Comparison of ENCODE assay signal across 12 mouse cellular contexts in the genomic region with DNA sequence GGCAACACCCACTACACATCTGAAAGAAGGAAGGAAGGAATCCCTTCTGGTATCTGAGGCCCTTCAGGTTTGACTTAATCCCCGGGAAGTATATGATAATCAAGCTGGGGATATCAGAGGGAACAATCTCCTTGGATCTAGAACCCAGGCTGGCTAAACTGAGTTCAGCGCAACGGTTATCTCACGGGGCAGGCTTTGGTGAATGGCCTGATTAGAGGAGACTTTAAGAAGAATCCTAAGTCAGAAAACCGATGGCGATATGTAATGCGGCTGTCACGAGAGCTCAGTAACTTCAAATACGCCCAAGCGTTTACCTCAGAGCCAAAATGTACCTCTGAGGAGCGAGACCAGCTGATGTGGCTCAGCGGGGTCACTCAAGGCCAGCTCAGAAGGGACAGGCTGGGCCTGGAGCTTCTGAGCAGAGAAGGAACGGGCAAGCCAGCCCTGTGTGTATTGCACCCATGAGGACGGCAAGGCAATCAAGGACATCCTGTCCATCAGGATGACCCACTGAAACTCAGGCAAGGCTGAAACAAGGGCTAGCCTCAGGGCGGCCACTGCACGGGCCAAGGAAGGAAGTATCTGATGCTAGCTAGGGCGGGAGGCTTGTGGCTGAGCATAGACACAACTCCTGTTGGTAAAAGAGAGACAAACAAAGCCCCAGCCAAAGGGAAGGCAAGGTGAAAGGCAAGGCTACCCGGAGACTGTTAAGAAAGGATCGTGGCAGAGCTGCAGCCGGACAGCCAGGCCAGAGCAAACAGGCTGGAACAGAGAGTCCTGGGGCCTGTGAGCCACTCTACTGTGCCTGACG. TPM values are rescaled to one million over a fixed set of nuclear protein-coding genes. Genes with fewer than 3 reads are reported as not detected.
DNase-seq lines count a peak whose midpoint lies in the region; ATAC-seq and TF ChIP-seq lines count a peak whose summit lies in the region.
"Had no signal": no experiment of that assay in that cellular context is flagged by ENCODE, and none has a peak within 500 bp of the region (broad histone marks: within the 10 kb centered on the region; RNA-seq: fewer than 3 reads in every experiment).

No protein-coding gene starts in this region.

- H3K4me1 ChIP-seq in testis, adult 2 months (ENCODE audit: control insufficient read depth, insufficient read depth, low read length) = peaks cover 11% of the 10 kb centered on the region
- H3K4me1 ChIP-seq in heart, embryonic 13.5 days = peaks cover 60% of the 10 kb centered on the region

- H3K9ac ChIP-seq in heart, embryonic 13.5 days = peak overlapping the region; percentile 42
- H3K9ac ChIP-seq: hindbrain, embryonic 15.5 days had no signal

- no peak overlapping the region for H3K4me3 ChIP-seq in testis, adult 2 months (ENCODE audit: control insufficient read depth, low read depth, low read length)
- H3K4me3 ChIP-seq in heart, embryonic 13.5 days = no peak overlapping the region
- H3K4me3 ChIP-seq: hindbrain, embryonic 15.5 days; midbrain, embryonic 10.5 days had no signal

- TF ChIP-seq POLR2A in testis, adult 2 months (IDR thresholded peaks at IDR 0.05; ENCODE audit: control insufficient read depth, low read depth, low read length) = no peak

- peak overlapping the region; percentile 54 for H3K27ac ChIP-seq in testis, adult 2 months (ENCODE audit: control insufficient read depth, insufficient read depth, low read depth, low read length)
- no peak overlapping the region; the same call in 1 of the 2 replicates for H3K27ac ChIP-seq in heart, embryonic 13.5 days (replicated peaks)
- H3K27ac ChIP-seq: hindbrain, embryonic 15.5 days; midbrain, embryonic 10.5 days had no signal

- no peak for ATAC-seq in heart, embryonic 13.5 days (ENCODE audit: extremely low read depth, insufficient number of reproducible peaks, low FRiP score, low TSS enrichment)
- ATAC-seq in granulocyte monocyte progenitor cell, adult 5-6 weeks (replicated peaks; ENCODE audit: poor library complexity, severe bottlenecking) = no peak
- ATAC-seq: Patski had no signal

- peak; percentile 59 for DNase-seq in adrenal gland, adult 2 months
- no peak for DNase-seq in adrenal gland, postnatal 4 days (ENCODE audit: low spot score in 2 of 2)
- no peak for DNase-seq in testis, postnatal 10 days (ENCODE audit: low spot score)
- DNase-seq in skeletal muscle tissue, adult 2 months (ENCODE audit: low read depth, low spot score) = peak; percentile 91
- DNase-seq in thymus, postnatal 14 days = no peak
- DNase-seq: kidney, postnatal 4 days had no signal

- no peak for TF ChIP-seq CTCF in testis, adult 2 months (IDR thresholded peaks at IDR 0.05; ENCODE audit: control insufficient read depth, insufficient read depth, insufficient replicate concordance, low read depth, low read length)

- H3K27me3 ChIP-seq in testis, adult 2 months (ENCODE audit: control insufficient read depth, insufficient read depth, low read length) = no peaks in the 10 kb centered on the region
- H3K27me3 ChIP-seq in heart, embryonic 13.5 days (replicated peaks) = no peaks in the 10 kb centered on the region
- H3K27me3 ChIP-seq: hindbrain, embryonic 15.5 days; Patski had no signal

- no peaks in the 10 kb centered on the region; the same call in 1 of the 2 replicates for H3K36me3 ChIP-seq in testis, adult 2 months (ENCODE audit: control insufficient read depth, insufficient read depth, low read length)
- no peaks in the 10 kb centered on the region for H3K36me3 ChIP-seq in heart, embryonic 13.5 days
- H3K36me3 ChIP-seq: hindbrain, embryonic 15.5 days; midbrain, embryonic 10.5 days had no signal

- H3K9me3 ChIP-seq in heart, embryonic 13.5 days = no peaks in the 10 kb centered on the region
- H3K9me3 ChIP-seq: hindbrain, embryonic 15.5 days; midbrain, embryonic 10.5 days had no signal

- WGBS in heart, embryonic 13.5 days = 83% methylated on average over 21 of the region's 21 CpGs

- H3K4me2 ChIP-seq in heart, embryonic 13.5 days = no peak overlapping the region
- H3K4me2 ChIP-seq: hindbrain, embryonic 15.5 days had no signal

RNA-seq across cellular contexts. Expression of a gene that starts 6.1 kb away (rescaled TPM):
- total RNA-seq in adrenal gland, adult 2 months (2021) = 10 to 100 TPM; 12.7 to 13.1 TPM
- 31.1 and 32.5 TPM in 2 replicates for polyA plus RNA-seq in adrenal gland, adult 2 months (2012; rRNA removed)
- 10 to 100 TPM; 13.0 to 14.0 TPM for total RNA-seq in adrenal gland, postnatal 4 days (2021)
- 4.0 and 4.6 TPM in 2 replicates for polyA plus RNA-seq in testis, adult 2 months (2012; rRNA removed)
- 8.5 and 8.6 TPM in 2 replicates for polyA plus RNA-seq in heart, embryonic 13.5 days (2015; fragmentation: Nextera tagmentation; extraction: Ambion mirVana)
- 15.0 and 15.5 TPM in 2 replicates for total RNA-seq in granulocyte monocyte progenitor cell, adult 5-6 weeks (2014; fragmentation: Nextera tagmentation)
- 3.3 and 5.3 TPM in 2 replicates for total RNA-seq in granulocyte monocyte progenitor cell, adult 5-6 weeks (2017)

Comparison
In these comparisons a context has a peak if more than half of its experiments do, and no peak if none do; other contexts are left out.
1. DNase-seq: peak in adrenal gland, adult 2 months (single experiment) and skeletal muscle tissue, adult 2 months (single experiment); none in adrenal gland, postnatal 4 days (0 of 2), testis, postnatal 10 days (single experiment) and thymus, postnatal 14 days (single experiment).